Mouse (Mus musculus): ENCODE results near the gene Ptger2.

The Ptger2 gene

GRCm38 (mm10) chr14:45048128-45048527 is 60.1 kb downstream of the Ptger2 start:
- DNase-seq (ENCODE audit: inconsistent age in 2 of 2, low spot score in 1 of 2): no peak

DNA sequence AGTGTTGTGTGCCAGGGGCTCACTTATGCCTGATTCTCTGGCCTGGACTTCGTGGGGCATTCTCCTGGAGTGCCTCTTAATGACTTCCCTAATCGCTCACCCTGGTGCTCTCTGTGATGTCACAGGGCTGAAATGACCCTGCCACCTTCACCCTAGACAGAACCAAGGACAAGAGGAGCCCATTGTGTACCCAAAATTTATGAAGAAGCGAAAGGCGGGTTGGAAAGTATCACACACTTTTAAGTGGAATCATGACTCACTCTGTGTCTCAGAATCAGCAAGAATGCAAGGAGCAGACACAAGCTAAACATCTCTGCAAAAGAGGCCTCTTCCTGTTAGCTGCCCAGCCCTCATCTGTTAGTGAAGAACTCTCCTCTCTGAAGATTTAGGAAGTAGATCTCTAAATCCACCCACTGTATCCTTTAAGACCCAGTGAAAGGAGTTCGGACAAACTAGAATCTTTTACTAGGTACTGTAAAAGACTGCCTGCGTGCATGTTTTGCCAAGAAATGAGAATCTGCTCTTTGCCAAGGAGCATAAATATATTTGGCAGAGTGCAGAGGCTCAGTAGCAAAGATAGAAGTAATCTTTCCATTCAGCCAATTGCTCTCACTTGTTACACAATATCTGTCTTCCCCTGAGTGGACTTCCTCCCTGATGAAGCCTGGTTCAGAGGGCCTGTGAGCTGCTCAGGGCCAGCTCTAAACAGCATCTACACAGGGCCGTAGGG is 61.9 kb downstream of the Ptger2 start:
- DNase-seq (ENCODE audit: inconsistent age in 2 of 2, low spot score in 1 of 2): peak; percentile 60 to 84

GRCm38 (mm10) chr14:45050419-45050776 is 62.4 kb downstream of the Ptger2 start:
- no peak for DNase-seq (ENCODE audit: inconsistent age in 2 of 2, low spot score in 1 of 2)

DNA sequence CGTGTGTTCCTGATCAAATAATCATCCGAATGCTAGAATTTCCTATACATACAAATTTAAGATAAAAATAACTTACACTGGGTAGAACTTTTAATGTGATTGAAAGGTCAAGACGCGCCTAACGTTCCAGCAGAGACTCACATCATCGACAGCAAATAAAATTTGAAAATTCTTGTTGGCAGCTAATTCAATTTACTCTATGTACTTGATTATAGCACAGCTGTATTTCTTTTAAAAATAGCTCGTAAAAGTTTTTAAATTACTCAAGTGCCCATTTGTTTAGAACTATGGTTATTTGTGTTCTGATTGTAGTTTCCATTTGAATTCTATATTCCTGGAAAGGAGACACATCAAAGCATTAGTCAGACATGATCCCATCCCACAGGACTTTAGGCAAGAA is 63.1 kb downstream of the Ptger2 start:
- no peak for DNase-seq (ENCODE audit: inconsistent age in 2 of 2, low spot score in 1 of 2)

Data from adrenal gland, adult (tissue).